Mouse (Mus musculus): ENCODE measurements around the gene Trmt61a. TPM values are rescaled to one million over a fixed set of nuclear protein-coding genes. Genes with fewer than 3 reads are reported as not detected.

Trmt61a gene
- 7.6 and 7.9 TPM in 2 replicates for polyA plus RNA-seq (2015; fragmentation: Nextera tagmentation; extraction: Ambion mirVana)

DNA sequence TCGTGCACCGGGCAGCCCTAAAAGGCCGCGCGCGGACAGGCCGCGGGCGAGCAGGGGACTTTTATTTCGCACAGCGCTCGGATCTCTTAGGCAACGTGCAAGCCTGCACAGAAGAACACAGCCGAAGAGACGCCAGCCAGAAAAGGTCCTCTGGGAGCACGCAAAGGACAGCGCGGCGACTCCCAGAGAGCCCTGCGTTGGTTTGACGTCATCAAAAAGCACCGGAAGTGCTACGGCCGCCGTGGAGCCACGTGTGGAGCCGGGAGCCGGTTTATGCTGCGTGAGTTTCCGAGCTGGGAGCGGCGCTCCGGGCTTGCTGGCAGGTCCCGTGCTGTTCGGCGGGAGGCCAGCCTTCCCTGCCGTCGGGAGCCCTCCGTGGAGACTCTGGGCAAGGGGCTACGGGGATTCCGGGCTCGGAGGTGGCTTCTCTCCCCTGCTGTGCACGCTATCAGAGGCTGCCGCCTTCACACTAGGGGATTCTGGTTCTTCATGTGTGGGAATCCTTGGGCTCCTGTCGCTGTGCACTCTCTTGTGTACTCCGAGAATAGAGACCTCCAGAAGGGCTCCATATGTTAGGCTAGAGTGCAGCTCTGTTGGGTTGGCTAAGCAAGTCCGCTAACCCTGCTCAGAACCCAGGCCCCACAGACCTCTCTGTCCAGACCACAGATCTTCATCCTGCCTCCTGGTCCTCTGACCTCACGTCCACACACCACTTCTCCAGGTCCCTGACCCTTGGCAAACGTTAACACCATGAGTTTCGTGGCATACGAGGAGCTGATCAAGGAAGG, at the start of gene Trmt61a:
Gene Trmt61a, plus strand, starts transcription at position 224 of the 788 bp plus-strand sequence.

DNA sequence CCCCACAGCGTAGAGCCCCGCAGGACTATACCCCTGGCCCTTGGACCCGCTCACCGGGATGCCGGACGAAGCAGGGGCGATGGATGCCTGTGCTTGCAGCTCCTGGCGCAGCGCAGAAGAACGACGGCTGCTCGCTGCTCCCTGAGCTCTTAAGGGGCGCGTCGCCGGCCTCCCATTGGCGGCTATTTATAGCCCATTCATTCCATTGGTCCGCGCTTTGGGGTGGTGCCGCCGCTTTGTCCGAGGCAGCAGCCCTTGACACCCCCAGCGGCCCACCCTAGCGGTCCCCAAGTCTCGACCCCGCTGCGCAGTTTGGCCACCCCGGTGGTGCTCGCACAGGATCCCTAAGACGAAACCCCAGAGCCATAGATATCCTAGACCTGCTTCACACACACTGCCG, 5.7 kb upstream of the Trmt61a start, which contains the start of gene Ckb:
Gene Ckb, minus strand, starts transcription at position 163 of the 400 bp plus-strand sequence.

DNA sequence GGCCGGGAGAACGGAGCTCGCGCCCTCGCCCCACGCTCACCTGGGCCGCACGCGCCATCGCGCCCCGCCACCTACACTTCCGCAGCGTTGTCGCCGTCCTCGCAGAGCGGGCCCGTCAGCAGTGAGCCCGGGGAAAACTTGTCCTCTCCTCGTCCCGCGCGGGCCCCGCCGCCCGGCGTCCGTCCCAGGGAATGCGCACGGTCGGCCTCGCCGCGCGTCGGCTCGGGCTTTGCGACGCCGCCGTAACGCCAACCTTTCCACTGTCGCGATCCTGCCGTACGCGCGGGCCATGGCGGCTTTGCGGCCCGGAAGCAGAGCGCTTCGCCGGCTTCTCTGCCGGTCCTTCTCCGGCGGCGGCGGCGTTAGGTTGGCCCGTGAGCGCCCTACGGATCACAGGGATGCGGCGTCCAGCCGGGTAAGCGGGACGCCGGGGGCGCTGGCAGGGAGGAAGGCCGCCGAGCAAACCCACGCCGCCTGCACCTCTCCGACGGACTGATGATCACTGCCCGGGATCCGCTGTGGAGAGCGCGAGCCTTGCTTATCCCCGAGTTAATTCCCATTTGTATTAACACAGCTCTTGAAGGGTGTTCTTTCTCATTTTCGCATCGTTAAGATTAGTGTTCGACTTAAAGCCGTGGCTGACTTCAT, 35.2 kb downstream of the Trmt61a start, which contains the start of the genes Bag5 and Apopt1:
Gene Bag5, minus strand, starts transcription at position 254 of the 648 bp plus-strand sequence.
Gene Apopt1, plus strand, starts transcription at position 258 of the 648 bp plus-strand sequence.

Other genes starting within 250 kb of the Trmt61a start
- gene Tnfaip2, start 235.6 kb upstream of the Trmt61a start, polyA plus RNA-seq (2015; fragmentation: Nextera tagmentation; extraction: Ambion mirVana), result 175 and 180 TPM in 2 replicates
- gene Gm266, start 192.3 kb upstream of the Trmt61a start, polyA plus RNA-seq (2015; fragmentation: Nextera tagmentation; extraction: Ambion mirVana), result 1.7 and 4.0 TPM in 2 replicates
- gene Eif5, start 140.1 kb upstream of the Trmt61a start, polyA plus RNA-seq (2015; fragmentation: Nextera tagmentation; extraction: Ambion mirVana), result 549 and 600 TPM in 2 replicates
- 26.0 and 28.7 TPM in 2 replicates for gene Mark3, start 103.6 kb upstream of the Trmt61a start, polyA plus RNA-seq (2015; fragmentation: Nextera tagmentation; extraction: Ambion mirVana)
- gene Ckb, start 5.8 kb upstream of the Trmt61a start, polyA plus RNA-seq (2015; fragmentation: Nextera tagmentation; extraction: Ambion mirVana), result 58.0 and 73.0 TPM in 2 replicates
- 21.1 and 26.2 TPM in 2 replicates for gene Bag5, start 35.2 kb downstream of the Trmt61a start, polyA plus RNA-seq (2015; fragmentation: Nextera tagmentation; extraction: Ambion mirVana)
- gene Apopt1, start 35.2 kb downstream of the Trmt61a start, polyA plus RNA-seq (2015; fragmentation: Nextera tagmentation; extraction: Ambion mirVana), result 32.3 and 38.4 TPM in 2 replicates
- 28.5 and 36.9 TPM in 2 replicates for gene Klc1, start 80.7 kb downstream of the Trmt61a start, polyA plus RNA-seq (2015; fragmentation: Nextera tagmentation; extraction: Ambion mirVana)
- 4.7 TPM in 2 replicates for gene Xrcc3, start 135.8 kb downstream of the Trmt61a start, polyA plus RNA-seq (2015; fragmentation: Nextera tagmentation; extraction: Ambion mirVana)
- 39.6 and 45.0 TPM in 2 replicates for gene Zfyve21, start 136.1 kb downstream of the Trmt61a start, polyA plus RNA-seq (2015; fragmentation: Nextera tagmentation; extraction: Ambion mirVana)
- 4.9 and 7.1 TPM in 2 replicates for gene Ppp1r13b, start 230.0 kb downstream of the Trmt61a start, polyA plus RNA-seq (2015; fragmentation: Nextera tagmentation; extraction: Ambion mirVana)

All from spleen, postnatal 0 days (tissue).